Mouse (Mus musculus) heart, adult 2 months (tissue): ENCODE data around the gene Gpr137. TPM values are rescaled to one million over a fixed set of nuclear protein-coding genes. Genes with fewer than 3 reads are reported as not detected.
A peak's percentile ranks its signal among the peaks of the same experiment; 100 is the strongest.

Experiments
- DNase-seq, 2 experiments: peaks; one replicate each; pipeline ENCODE4 v3.0.0; 2021
- H3K27ac ChIP-seq: fragments of 200-600 bp; 2 replicates; pipeline ENCODE4 v1.8.1; 2022
- H3K27me3 ChIP-seq: fragments of 200-500 bp; 2 replicates; pipeline ENCODE4 v1.6.1; 2012; ENCODE audit warnings: mild to moderate bottlenecking, low read length, inconsistent platforms, mixed read lengths; ENCODE audit not compliant: control insufficient read depth, insufficient read depth
- H3K36me3 ChIP-seq: fragments of 200-500 bp; 2 replicates; pipeline ENCODE4 v1.6.1; 2012; ENCODE audit warnings: low read length, inconsistent platforms; ENCODE audit not compliant: control insufficient read depth, insufficient read depth
- H3K4me1 ChIP-seq: fragments of 200-500 bp; 2 replicates; pipeline ENCODE4 v1.6.1; 2011; ENCODE audit warnings: low read length; ENCODE audit not compliant: control insufficient read depth, insufficient read depth
- H3K4me3 ChIP-seq: fragments of 200-600 bp; 2 replicates; pipeline ENCODE4 v1.8.1; 2022
- H3K79me2 ChIP-seq: fragments of 200-500 bp; replicated peaks from 2 replicates; pipeline ENCODE4 v1.6.1; 2012; ENCODE audit warnings: mild to moderate bottlenecking, inconsistent platforms, low read length, moderate library complexity, mixed read lengths; ENCODE audit not compliant: control insufficient read depth, insufficient read depth
- H3K9ac ChIP-seq: fragments of 200-500 bp; 2 replicates; pipeline ENCODE4 v1.6.1; 2012; ENCODE audit warnings: low read depth, mild to moderate bottlenecking, control low read depth, inconsistent platforms, low read length, mixed read lengths
- CTCF ChIP-seq: fragments of 200-600 bp; IDR thresholded peaks from 2 replicates; pipeline ENCODE4 v1.8.1; 2022; ENCODE audit warnings: antibody characterized with exemption, mild to moderate bottlenecking, moderate library complexity
- EP300 ChIP-seq: fragments of 200-500 bp; IDR thresholded peaks from 2 replicates; pipeline ENCODE4 v1.6.1; 2011; ENCODE audit warnings: low read depth, low read length, control low read depth; ENCODE audit not compliant: insufficient read depth
- POLR2A ChIP-seq: fragments of 200-500 bp; IDR thresholded peaks from 2 replicates; pipeline ENCODE4 v1.6.1; 2011; ENCODE audit warnings: mild to moderate bottlenecking, low read depth, low read length, control low read depth; ENCODE audit not compliant: insufficient read depth
- WGBS: fragments of 180-500 bp; shearing (Covaris S2); methylation state at CpG from one replicate; pipeline ENCODE4 v1.1.7; 2018; 5-methylcytosine and 5-hydroxymethylcytosine counted together
- intact Hi-C: fragments of 180-260 bp; cut with DNase I; formaldehyde crosslinking; loops from one replicate; pipeline ENCODE4 v1.15.1; 2025
- polyA plus RNA-seq: library from polyadenylated mRNA; depleted of rRNA; stranded (reverse); fragments of >200 nt; gene quantifications from 2 replicates; pipeline ENCODE4 v1.2.3, GENCODE M21; 2012
- total RNA-seq, 2 experiments: library from RNA; stranded (reverse); gene quantifications; 2 replicates each; pipeline ENCODE4 v1.2.3; 2021

Gpr137 gene
- total and polyA plus RNA-seq, 3 experiments, result 34.1 to 53.4 (median 35.4) TPM

- 73% methylated on average over 6 of the region's 6 CpGs for WGBS
- Histone ChIP-seq H3K36me3 (no peaks in the 10 kb centered on the region), H3K4me3 (no peak overlapping the region; the same call in 1 of the 2 replicates), H3K4me1 (peaks cover 10% of the 10 kb centered on the region), H3K27ac (peak overlapping the region; percentile 92), H3K79me2 (no peaks in the 10 kb centered on the region), H3K27me3 (peaks cover 12% of the 10 kb centered on the region), H3K9ac (peak overlapping the region; percentile 48; the same call in 1 of the 2 replicates)
- intact Hi-C loops, result no loop called here
- DNase-seq, result no peak
- TF ChIP-seq POLR2A (no peak), CTCF (no peak), EP300 (no peak)
These were observed 19.2 kb downstream of the Gpr137 start for GRCm38 (mm10) chr19:6922901-6923735.

GRCm38 (mm10) chr19:6921647-6922567, 20.4 kb downstream of the Gpr137 start, which contains the start of gene Esrra:
Esrra (minus strand) TSS chr19:6921813.
- H3K4me1 ChIP-seq, result peaks cover 10% of the 10 kb centered on the region
- H3K9ac ChIP-seq, result peak within 1 kb of the TSS; percentile 84
- peak within 1 kb of the TSS; percentile 92 for H3K27ac ChIP-seq
- WGBS, result under 1% methylated on average over 65 of the region's 66 CpGs
- DNase-seq, result peak; percentile 100
- H3K4me3 ChIP-seq, result peak within 1 kb of the TSS; percentile 84
- H3K36me3 ChIP-seq, result no peaks in the 10 kb centered on the region
- H3K79me2 ChIP-seq, result no peaks in the 10 kb centered on the region
- TF ChIP-seq CTCF (no peak), POLR2A (peak; percentile 75), EP300 (peak; percentile 66; the same call in 1 of the 2 replicates)
- intact Hi-C loops, result no loop called here
- peaks cover 5% of the 10 kb centered on the region for H3K27me3 ChIP-seq

GRCm38 (mm10) chr19:6920741-6921636, 21.3 kb downstream of the Gpr137 start:
- Histone ChIP-seq H3K79me2 (no peaks in the 10 kb centered on the region), H3K9ac (peak overlapping the region; percentile 84), H3K4me1 (peaks cover 10% of the 10 kb centered on the region), H3K27ac (peak overlapping the region; percentile 88), H3K4me3 (peak overlapping the region; percentile 84), H3K27me3 (peaks cover 3% of the 10 kb centered on the region), H3K36me3 (no peaks in the 10 kb centered on the region)
- WGBS, result 1% methylated on average over 47 of the region's 48 CpGs
- no peak for DNase-seq
- no peak for TF ChIP-seq POLR2A
- TF ChIP-seq CTCF, result 0 out of 2 replicates have a peak, but pooled peaks have one; percentile 21
- no peak for TF ChIP-seq EP300
- intact Hi-C loops, result loop anchor here (1.0 kb wide), 1 partner anchor 12 kb away; the partner anchor contains the start of gene Trmt112

- H3K4me1 ChIP-seq, result peaks cover 10% of the 10 kb centered on the region
- peak overlapping the region; percentile 84 for H3K9ac ChIP-seq
- no peaks in the 10 kb centered on the region for H3K79me2 ChIP-seq
- H3K27ac ChIP-seq, result no peak overlapping the region; the same call in 1 of the 2 replicates
- peak; percentile 61 to 68 for DNase-seq
- intact Hi-C loops, result loop anchor here (1.0 kb wide), 1 partner anchor 11 kb away; the partner anchor contains the start of gene Trmt112
- H3K4me3 ChIP-seq, result peak overlapping the region; percentile 84
- no peak for TF ChIP-seq EP300
- TF ChIP-seq CTCF, result no peak
- TF ChIP-seq POLR2A, result no peak
- H3K27me3 ChIP-seq, result 0 out of 2 replicates have a peak, but pooled peaks cover 2% of the 10 kb centered on the region
- WGBS, result 38% methylated on average over 8 of the region's 8 CpGs
- H3K36me3 ChIP-seq, result no peaks in the 10 kb centered on the region
These were observed 22.2 kb downstream of the Gpr137 start for GRCm38 (mm10) chr19:6919876-6920740.
